ENCODE assay signal across 8 mouse cellular contexts in the genomic region with DNA sequence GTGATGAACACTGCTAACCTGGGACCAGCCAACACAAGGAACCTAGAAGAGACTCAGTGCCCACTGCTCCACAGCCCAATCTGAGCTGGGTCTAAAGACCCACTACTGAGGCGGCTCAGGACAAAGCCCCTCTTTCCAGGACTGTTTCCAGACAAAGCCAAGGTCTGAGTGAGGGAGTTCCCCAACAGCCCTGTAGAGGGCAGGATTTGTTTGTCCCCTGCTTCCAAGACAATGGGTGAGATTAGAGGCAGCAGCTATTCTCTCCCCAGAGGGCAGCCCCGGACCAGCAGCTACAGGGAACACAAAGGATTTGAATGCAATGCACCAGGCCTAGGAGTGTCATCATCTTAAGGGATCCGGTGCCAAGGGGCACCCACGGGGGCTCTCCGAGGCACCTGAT. TPM values are rescaled to one million over a fixed set of nuclear protein-coding genes. Genes with fewer than 3 reads are reported as not detected.
DNase-seq lines count a peak whose midpoint lies in the region; ATAC-seq and TF ChIP-seq lines count a peak whose summit lies in the region.

No protein-coding gene starts in this region.

- DNase-seq in gastrocnemius, adult 18-20 months (ENCODE audit: low spot score): peak; percentile 48
- DNase-seq in gastrocnemius, postnatal 14 days: no peak
- DNase-seq in ZHBTc4 (ENCODE audit: low read depth, low spot score): peak; percentile 78
- peak; percentile 73 for DNase-seq in embryo, embryonic 9.5 days (ENCODE audit: extremely low spot score)
- DNase-seq in kidney, postnatal 0 days (ENCODE audit: low spot score): peak; percentile 85

- 24% methylated on average over 5 of the region's 5 CpGs for WGBS in heart, embryonic 16.5 days
- WGBS in kidney, postnatal 0 days: 37% methylated on average over 5 of the region's 5 CpGs
- 29% methylated on average over 5 of the region's 5 CpGs for WGBS in lung, embryonic 16.5 days
- 32% methylated on average over 5 of the region's 5 CpGs for WGBS in stomach, embryonic 14.5 days

- H3K4me1 ChIP-seq in heart, embryonic 16.5 days (ENCODE audit: control insufficient read depth, insufficient read depth, low read length): peaks cover 54% of the 10 kb centered on the region
- peaks cover 27% of the 10 kb centered on the region; the same call in 1 of the 2 replicates for H3K4me1 ChIP-seq in kidney, postnatal 0 days (replicated peaks; ENCODE audit: insufficient read depth, low read length)
- peaks cover 21% of the 10 kb centered on the region for H3K4me1 ChIP-seq in lung, embryonic 16.5 days (replicated peaks; ENCODE audit: control insufficient read depth, insufficient read depth, low read length)
- peaks cover 10% of the 10 kb centered on the region for H3K4me1 ChIP-seq in stomach, embryonic 14.5 days (ENCODE audit: control insufficient read depth, insufficient read depth, low read length)

- H3K4me3 ChIP-seq in heart, embryonic 16.5 days (ENCODE audit: low read length): 0 out of 2 replicates have a peak overlapping the region, but pooled peaks have one; percentile 25
- no peak overlapping the region for H3K4me3 ChIP-seq in kidney, postnatal 0 days (replicated peaks; ENCODE audit: low read depth, low read length)
- no peak overlapping the region for H3K4me3 ChIP-seq in lung, embryonic 16.5 days (ENCODE audit: low read length)
- H3K4me3 ChIP-seq in stomach, embryonic 14.5 days (ENCODE audit: low read depth, low read length): no peak overlapping the region

- H3K9ac ChIP-seq in heart, embryonic 16.5 days (ENCODE audit: low read length): peak overlapping the region; percentile 59
- H3K9ac ChIP-seq in kidney, postnatal 0 days (ENCODE audit: low read depth, low read length): no peak overlapping the region
- H3K9ac ChIP-seq in lung, embryonic 16.5 days (ENCODE audit: low read length): no peak overlapping the region
- H3K9ac ChIP-seq in stomach, embryonic 14.5 days (replicated peaks; ENCODE audit: low read depth, low read length): no peak overlapping the region

- H3K27me3 ChIP-seq in heart, embryonic 16.5 days (ENCODE audit: control insufficient read depth, insufficient read depth, low read length): no peaks in the 10 kb centered on the region
- H3K27me3 ChIP-seq in kidney, postnatal 0 days (ENCODE audit: insufficient read depth, low read length): no peaks in the 10 kb centered on the region
- no peaks in the 10 kb centered on the region for H3K27me3 ChIP-seq in lung, embryonic 16.5 days (ENCODE audit: control insufficient read depth, insufficient read depth, low read depth, low read length)
- no peaks in the 10 kb centered on the region for H3K27me3 ChIP-seq in stomach, embryonic 14.5 days (ENCODE audit: control insufficient read depth, insufficient read depth, low read length)

- H3K36me3 ChIP-seq in heart, embryonic 16.5 days (ENCODE audit: control insufficient read depth, insufficient read depth): peaks cover 16% of the 10 kb centered on the region
- peaks cover 11% of the 10 kb centered on the region; the same call in 1 of the 2 replicates for H3K36me3 ChIP-seq in kidney, postnatal 0 days (ENCODE audit: insufficient read depth, low read length)
- H3K36me3 ChIP-seq in lung, embryonic 16.5 days (ENCODE audit: control insufficient read depth, insufficient read depth, low read length): peaks cover 10% of the 10 kb centered on the region
- H3K36me3 ChIP-seq in stomach, embryonic 14.5 days (ENCODE audit: control insufficient read depth, insufficient read depth, low read length): peaks cover 19% of the 10 kb centered on the region; the same call in 1 of the 2 replicates

- peak; percentile 82 for TF ChIP-seq CTCF in kidney, postnatal 0 days (IDR thresholded peaks at IDR 0.05; ENCODE audit: low read depth)

- peak; percentile 69 for ATAC-seq in heart, embryonic 16.5 days (replicated peaks; ENCODE audit: extremely low read depth, insufficient read depth, low FRiP score)
- ATAC-seq in kidney, postnatal 0 days (replicated peaks; ENCODE audit: low FRiP score, low read depth): peak; percentile 31
- ATAC-seq in lung, embryonic 16.5 days (ENCODE audit: low read depth): peak; percentile 50; the same call in 1 of the 2 replicates
- ATAC-seq in stomach, embryonic 14.5 days (ENCODE audit: insufficient number of reproducible peaks, insufficient read depth, low FRiP score, low read depth): peak; percentile 51

- peak overlapping the region; percentile 98 for H3K27ac ChIP-seq in heart, embryonic 16.5 days (ENCODE audit: low read length)
- peak overlapping the region; percentile 13; the same call in 1 of the 2 replicates for H3K27ac ChIP-seq in kidney, postnatal 0 days
- no peak overlapping the region; the same call in none of the 2 replicates for H3K27ac ChIP-seq in lung, embryonic 16.5 days (ENCODE audit: low read length)
- H3K27ac ChIP-seq in stomach, embryonic 14.5 days (ENCODE audit: low read length): no peak overlapping the region

- no peaks in the 10 kb centered on the region for H3K9me3 ChIP-seq in heart, embryonic 16.5 days (replicated peaks; ENCODE audit: control insufficient read depth, low read length)
- H3K9me3 ChIP-seq in kidney, postnatal 0 days (replicated peaks; ENCODE audit: low read length): no peaks in the 10 kb centered on the region
- H3K9me3 ChIP-seq in lung, embryonic 16.5 days (ENCODE audit: control insufficient read depth, low read length): no peaks in the 10 kb centered on the region
- no peaks in the 10 kb centered on the region for H3K9me3 ChIP-seq in stomach, embryonic 14.5 days (ENCODE audit: control insufficient read depth, low read depth, low read length)

- H3K4me2 ChIP-seq in heart, embryonic 16.5 days (ENCODE audit: low read depth, low read length): peak overlapping the region; percentile 56
- no peak overlapping the region for H3K4me2 ChIP-seq in kidney, postnatal 0 days (ENCODE audit: low read length)
- no peak overlapping the region for H3K4me2 ChIP-seq in lung, embryonic 16.5 days (ENCODE audit: low read depth, low read length)
- no peak overlapping the region for H3K4me2 ChIP-seq in stomach, embryonic 14.5 days (replicated peaks; ENCODE audit: low read depth, low read length)

- intact Hi-C loops in gastrocnemius, postnatal 14 days (cut with DNase I; ENCODE audit: low total_unique reads): loop anchor here (5.0 kb wide), 1 partner anchor 109 kb away; the partner anchor contains the start of gene Scpep1

RNA-seq across cellular contexts. Expression of gene Akap1, which starts 15.8 kb away (rescaled TPM):
- total RNA-seq in gastrocnemius, adult 18-20 months (2021): 10 to 100 TPM; 54.5 to 82.7 TPM
- total RNA-seq in gastrocnemius, postnatal 14 days (2021): 10 to 100 TPM; 57.4 to 62.0 TPM
- polyA plus RNA-seq in heart, embryonic 16.5 days (2015; fragmentation: Nextera tagmentation; extraction: Ambion mirVana): 58.0 and 64.4 TPM in 2 replicates
- polyA plus RNA-seq in kidney, postnatal 0 days (2015; fragmentation: Nextera tagmentation; extraction: Ambion mirVana): 16.9 and 17.5 TPM in 2 replicates
- polyA plus RNA-seq in lung, embryonic 16.5 days (2015; fragmentation: Nextera tagmentation; extraction: Ambion mirVana): 19.0 and 19.3 TPM in 2 replicates
- 20.6 and 23.9 TPM in 2 replicates for polyA plus RNA-seq in stomach, embryonic 14.5 days (2014; fragmentation: Nextera tagmentation; extraction: Ambion mirVana)

Comparison
In these comparisons a context has a peak if more than half of its experiments do, and no peak if none do; other contexts are left out.
1. H3K27ac ChIP-seq: peak in heart, embryonic 16.5 days (single experiment) and kidney, postnatal 0 days (single experiment); none in lung, embryonic 16.5 days (single experiment) and stomach, embryonic 14.5 days (single experiment).
2. Peak in every context shown above with its lines, with median percentiles within 50 percentile points of each other: ATAC-seq.